Mouse (Mus musculus) WW6 (cell line): ENCODE data around the gene Mta3.

Experiments used
- DNase-seq: peaks from one replicate; pipeline ENCODE4 v3.0.0-alpha.2; 2013; ENCODE audit warnings: low read depth, low spot score

Gene Mta3

DNA sequence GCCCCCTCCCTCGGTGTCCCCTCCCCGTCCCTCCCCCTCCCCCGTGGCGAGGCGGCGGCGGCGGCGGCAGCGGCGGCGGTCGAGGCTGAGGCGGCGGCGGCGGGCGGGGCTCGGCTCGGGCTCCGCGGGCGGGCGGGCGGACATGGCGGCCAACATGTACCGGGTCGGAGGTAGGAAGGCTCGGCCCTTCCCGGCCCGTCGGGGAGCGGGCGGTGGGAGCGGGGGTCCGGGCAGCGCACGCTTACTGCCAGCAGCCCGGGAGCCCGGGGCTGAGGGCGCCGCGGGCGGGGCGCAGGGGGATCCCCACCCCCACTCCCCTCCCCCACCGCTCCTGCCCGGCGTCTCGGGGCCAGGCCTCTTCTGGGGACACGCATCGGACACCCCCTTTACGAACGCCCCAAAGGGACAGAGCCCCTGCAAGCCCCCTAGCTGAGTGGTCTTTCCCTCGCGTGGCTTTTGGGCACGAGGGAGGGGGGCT lies at the start of gene Mta3:
TSS of gene Mta3 (plus strand) at position 48 of the 478 bp plus-strand sequence.
- DNase-seq = no peak

GRCm38 (mm10) chr17:83657375-83657774 lies 48.6 kb upstream of the Mta3 start:
- no peak for DNase-seq

DNA sequence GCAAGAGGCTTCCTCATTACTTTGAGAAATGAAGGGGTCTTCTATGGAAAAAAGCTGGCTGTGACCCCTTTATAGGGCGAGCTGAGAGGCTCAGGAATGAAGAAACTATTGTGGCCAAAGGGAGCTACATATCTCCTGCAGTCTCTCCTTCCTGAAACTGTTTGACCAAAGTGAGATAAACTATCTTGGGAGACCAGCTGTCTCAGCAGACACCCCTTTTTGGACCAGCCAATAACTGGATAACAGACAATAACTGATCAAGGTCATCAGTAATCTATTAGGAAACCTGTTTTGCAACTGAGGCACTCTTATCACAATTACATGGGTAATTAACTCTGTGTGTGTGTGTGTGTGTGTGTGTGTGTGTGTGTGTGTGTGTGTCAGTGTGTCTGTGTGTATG lies 47.0 kb upstream of the Mta3 start:
- DNase-seq = no peak

- DNase-seq = no peak
Measured at GRCm38 (mm10) chr17:83664761-83665160, 41.2 kb upstream of the Mta3 start.

- peak; percentile 61 for DNase-seq
Measured at GRCm38 (mm10) chr17:83666597-83667287, 39.2 kb upstream of the Mta3 start.

GRCm38 (mm10) chr17:83667934-83668690 lies 37.9 kb upstream of the Mta3 start:
- DNase-seq = no peak

DNA sequence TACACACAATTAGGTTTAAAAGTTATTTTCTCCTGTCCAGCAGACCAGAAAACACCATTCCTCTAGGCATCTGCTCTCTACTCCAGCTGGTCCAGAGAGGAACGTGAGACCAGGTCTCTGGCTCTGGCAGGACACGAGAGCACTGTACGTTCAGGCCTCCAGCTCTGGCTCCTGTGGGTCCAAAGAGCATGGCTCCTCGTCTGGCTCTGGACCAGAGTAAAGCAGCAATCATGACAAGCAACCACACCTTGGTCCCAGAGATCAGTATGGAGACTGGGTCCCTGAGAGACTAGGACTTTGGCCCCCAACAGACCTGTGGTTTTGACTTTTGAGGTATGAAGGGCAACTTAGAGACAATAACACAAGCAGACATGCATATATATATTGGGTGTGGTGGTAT lies 33.3 kb upstream of the Mta3 start:
- no peak for DNase-seq

GRCm38 (mm10) chr17:83677370-83677769 lies 28.6 kb upstream of the Mta3 start:
- no peak for DNase-seq

- DNase-seq = no peak
Measured at GRCm38 (mm10) chr17:83681977-83682376, 24.0 kb upstream of the Mta3 start.

GRCm38 (mm10) chr17:83684475-83684874 lies 21.5 kb upstream of the Mta3 start:
- DNase-seq = no peak

- no peak for DNase-seq
Measured at GRCm38 (mm10) chr17:83690418-83690817, 15.5 kb upstream of the Mta3 start.

DNA sequence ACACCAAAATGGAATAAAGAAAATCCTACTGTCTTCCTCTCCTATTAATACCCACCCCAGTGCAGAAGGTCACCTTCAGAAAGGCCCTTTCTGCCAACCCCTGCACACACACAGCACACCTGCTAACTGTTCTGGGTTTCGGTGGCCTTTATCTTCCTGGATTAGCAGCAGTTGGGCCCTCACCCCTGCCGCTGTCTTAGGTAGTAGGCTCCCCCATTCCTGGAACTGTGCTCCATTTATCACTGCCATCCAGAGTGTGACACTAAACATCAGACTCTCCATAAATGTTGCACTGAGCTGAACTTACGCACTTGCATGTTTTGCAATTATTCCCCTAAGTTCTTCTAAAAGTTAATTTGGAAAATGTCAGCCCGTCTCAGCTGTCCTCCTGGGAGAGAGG lies 14.6 kb upstream of the Mta3 start:
- DNase-seq = no peak

DNA sequence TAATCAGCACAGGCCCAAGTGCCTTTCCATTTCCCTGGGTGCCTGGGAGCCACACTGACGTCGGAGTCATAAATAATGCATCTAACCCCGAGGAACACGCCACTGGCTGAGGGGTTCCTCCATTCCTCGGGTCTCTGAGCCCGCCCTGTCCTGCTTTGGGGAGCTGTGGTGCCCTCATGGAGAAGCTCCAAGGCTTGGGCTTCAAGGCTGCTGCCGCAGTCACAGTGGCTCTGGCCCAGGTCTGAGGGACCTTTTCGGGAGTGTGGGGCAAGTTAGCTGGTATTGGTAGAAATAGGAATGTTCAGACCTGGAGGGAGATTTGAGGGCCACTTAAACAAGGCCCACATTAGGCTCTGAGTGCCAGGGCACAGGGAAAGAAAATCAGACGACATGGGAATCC lies 12.0 kb upstream of the Mta3 start:
- DNase-seq = no peak

DNA sequence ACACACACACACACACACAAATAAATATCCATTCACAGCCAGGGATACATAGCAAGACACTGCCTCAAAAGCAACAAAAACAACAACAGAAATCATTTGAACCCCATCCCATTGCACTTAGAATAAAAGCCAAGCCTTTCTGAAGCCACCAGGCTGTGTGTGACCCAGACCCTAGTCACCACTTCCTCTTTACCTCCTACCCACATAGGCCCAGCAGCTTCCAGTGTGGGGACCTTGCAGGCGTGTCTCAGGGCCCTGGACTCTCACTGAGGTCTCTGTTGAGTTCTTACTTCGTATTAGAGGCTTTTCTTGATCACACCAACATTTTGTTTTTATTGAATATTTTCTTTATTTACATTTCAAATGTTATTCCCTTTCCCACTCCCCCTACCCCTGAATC lies 10.2 kb upstream of the Mta3 start:
- DNase-seq = no peak

DNA sequence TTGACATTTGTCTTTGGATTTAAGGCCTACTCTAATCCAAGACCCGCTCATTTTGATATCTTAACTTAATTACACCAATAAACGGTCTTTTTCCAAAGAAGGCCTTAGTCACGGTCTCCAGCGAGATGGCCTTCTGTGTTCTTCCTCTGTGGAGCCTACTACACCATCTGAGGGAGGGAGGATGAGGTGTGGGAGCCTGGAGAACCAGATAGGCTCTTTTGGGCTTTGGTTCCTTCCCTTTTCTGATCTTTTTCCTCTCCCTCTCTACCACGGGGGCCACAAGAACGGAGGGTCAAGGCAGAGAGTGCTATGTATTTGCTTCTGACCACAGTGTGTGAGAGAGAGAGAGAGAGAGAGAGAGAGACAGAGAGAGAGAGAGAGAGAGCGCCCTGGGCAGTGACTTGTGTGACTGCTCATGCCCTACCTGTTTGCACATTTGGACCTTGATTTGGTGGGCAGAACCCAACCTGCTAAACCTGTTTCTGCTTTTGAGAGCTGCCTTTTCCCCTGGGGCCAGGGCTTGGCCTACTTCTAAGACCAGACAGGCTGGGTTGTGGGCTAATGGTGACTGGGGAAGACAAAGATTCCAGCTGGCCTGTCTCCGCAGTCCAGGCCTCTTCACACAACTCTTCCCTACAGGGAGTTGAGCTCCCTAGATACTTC lies 6.8 kb upstream of the Mta3 start:
- DNase-seq = no peak

GRCm38 (mm10) chr17:83700125-83700524 lies 5.8 kb upstream of the Mta3 start:
- no peak for DNase-seq

GRCm38 (mm10) chr17:83704469-83704868 lies 1.5 kb upstream of the Mta3 start:
- no peak for DNase-seq

DNA sequence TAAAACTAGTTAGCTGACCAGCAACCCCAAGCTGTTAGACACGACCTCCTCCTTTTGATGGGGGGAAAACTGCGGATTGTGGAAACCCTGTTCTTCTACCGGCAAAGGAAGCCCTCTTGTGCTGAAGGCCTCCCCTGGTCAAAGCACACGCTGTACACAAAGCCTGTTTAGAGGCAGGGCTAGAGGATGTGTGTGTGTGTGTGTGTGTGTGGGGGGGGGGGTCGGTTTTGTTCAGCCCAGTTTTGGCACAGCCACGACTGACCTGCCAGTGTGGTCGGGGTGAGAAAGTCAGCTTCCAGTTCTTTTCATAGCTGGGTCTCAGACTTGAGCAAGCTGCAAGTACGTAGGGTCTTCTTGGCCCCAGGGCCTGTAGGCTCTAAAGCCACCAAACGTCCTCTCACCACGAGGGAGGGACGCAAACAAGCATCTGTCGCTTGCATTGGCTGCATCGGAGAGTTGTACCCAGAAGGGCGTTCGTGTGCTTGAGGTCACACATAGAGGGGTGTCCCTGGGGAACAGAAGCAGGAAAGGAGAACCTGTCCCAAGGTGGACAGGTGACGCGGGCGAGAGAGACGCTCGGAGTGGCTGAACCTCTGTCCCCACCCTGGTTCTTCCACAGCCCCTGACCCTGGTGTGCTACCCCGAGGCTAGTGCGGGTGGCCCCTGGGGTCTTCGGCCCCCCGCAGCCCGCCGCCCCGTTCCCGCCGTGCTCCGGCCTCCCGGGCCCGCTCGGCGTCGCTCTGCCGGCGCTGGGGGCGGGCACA lies 429 bp upstream of the Mta3 start:
- no peak for DNase-seq

- no peak for DNase-seq
Measured at GRCm38 (mm10) chr17:83706594-83707126, 697 bp downstream of the Mta3 start.

GRCm38 (mm10) chr17:83707372-83707771 lies 1.4 kb downstream of the Mta3 start:
- DNase-seq = no peak

GRCm38 (mm10) chr17:83707846-83708245 lies 1.9 kb downstream of the Mta3 start:
- DNase-seq = no peak

DNA sequence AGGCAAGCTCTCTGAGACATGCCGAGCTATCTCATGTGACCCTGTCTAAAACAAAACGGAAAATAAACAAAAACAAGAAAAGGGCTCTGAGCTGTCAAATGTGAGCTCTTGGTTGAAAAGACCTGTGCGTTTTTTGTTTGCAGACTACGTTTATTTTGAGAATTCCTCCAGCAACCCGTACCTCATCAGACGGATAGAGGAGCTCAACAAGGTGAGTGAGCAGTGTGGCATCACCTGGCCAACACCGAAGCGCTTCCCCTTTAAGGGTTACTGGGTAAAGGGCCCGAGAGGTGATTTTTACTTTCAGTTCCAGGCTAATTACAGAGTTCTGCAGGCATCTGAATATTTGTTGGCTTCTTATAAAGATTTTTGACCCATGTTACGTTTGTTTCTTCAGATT lies 2.3 kb downstream of the Mta3 start:
- DNase-seq = no peak
